Mouse (Mus musculus): ENCODE measurements at regions not wholly inside any gene's neighbourhood (a gene's known extent, or its start where the extent isn't known, plus 50 kb on each side); places are given as distances from the start of the nearest gene placed in this dataset.

DNA sequence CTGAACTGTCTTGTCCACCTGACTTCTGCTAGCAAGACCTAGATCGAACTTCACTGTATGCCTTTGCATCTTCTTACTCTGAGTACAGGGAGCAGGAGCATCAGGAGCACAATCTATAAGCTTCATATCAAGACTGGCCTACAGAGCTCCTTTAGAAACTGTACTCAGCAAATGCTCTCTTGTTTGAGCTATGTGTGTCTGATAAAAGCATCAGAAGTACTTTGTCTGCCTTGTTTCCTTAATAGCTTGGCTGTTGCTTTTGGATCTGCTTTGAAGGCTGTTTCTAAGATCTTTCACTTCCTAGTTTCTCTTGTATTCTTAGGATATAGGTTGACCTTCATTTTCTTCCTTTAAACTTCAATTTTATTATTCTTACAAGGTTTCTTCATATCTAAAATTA lies 175.3 kb upstream of the Cypt12 start:
- DNase-seq, result no peak

DNA sequence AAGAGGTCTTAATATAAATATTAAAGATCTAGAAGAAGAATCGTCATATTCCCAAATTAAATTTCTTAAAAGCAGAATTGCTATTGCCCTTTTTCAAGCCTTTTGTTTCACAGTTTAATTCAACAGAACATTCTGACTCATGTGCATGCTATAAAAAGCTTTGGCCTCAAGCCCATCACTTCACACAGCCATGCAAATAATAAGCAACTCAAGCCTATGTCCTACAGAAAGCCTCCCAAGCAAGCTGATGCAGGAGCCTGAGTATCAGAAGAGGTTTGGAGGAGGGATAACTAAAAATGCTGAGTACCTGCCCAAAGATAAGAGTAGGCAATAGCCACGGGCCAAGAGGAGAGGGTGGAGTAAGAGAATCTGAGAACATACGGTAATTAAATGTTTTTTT lies 169.1 kb upstream of the Cypt12 start:
- DNase-seq, result peak; percentile 67

DNA sequence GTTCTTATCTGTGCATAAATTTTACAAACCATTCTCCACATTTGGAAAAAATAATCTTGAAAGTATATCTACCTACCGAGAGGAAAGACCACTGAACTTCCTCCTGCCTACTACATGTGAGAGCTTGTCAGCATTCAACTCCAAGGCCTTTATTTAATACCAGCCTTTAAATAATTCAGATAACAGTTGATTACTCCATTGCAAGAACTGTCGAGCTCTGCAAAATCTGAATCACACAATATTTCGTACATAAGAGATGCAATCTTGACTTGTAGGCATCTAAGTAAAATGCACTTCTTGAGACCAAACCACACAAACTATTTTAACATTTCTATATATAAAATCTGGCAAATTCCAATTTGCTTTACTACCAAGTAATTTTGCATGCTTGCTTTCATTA lies 164.1 kb upstream of the Cypt12 start:
- DNase-seq, result no peak

DNA sequence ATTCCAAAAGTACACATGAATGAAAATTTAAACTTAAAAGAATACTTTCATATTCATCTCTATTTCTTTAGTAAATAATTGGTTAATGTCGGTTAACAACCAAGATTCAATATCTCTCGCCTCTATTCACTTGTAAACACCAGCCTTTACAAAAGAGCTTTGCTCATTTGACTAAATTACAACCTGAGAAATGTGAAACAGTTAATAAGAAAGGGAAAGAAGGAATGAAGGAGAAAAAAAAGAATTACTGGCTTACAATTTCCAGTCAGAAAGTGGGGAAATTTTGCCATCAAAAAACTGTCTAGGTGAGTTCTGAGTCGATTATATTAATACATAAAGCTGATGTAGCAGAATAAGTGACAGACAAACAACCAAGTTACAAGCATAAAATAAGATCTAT lies 163.6 kb upstream of the Cypt12 start:
- no peak for DNase-seq

DNA sequence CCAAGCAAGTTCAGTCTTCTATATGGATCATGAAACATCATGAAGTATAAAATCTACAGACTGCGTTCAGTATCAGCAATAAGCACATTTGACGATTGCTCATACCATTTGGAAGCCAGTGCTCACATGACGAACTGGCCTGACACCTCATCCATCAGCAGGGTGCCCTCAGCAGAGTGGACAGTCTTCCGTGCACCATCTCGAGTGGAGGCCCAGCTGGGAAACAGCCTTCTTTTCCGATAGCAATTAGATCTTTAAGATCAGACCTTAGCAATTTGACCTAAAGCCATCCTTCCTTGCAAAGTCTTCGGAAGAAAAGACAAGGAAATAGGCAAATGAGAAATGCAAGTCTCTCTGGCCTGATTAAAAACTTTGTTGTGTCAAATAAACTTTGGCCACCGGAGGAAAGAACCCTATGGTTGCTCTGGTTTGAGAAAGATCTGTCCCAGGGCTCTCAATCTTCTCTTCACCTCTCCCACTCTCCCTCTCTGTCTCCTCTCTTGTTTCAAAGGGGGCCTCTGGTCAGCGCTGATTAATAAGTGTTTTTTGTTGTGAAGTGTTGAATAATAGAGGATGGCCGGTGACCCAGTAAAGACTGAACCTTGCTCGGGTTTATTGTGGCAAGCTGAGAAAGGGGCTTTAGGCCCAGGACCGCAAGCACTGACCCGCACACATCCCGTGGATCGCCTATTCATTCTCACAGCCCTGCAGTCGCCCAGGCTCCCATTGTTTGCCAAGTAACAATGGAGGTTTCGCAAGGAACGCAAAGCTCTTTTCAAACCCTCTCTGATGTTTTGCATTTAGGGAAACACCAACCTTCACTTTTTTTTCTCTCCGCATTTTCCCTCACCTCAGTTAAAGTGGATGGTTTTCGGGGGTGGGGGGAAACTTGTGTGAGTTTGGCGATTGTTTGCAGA lies 162.8 kb upstream of the Cypt12 start:
- peak; percentile 27 for DNase-seq

DNA sequence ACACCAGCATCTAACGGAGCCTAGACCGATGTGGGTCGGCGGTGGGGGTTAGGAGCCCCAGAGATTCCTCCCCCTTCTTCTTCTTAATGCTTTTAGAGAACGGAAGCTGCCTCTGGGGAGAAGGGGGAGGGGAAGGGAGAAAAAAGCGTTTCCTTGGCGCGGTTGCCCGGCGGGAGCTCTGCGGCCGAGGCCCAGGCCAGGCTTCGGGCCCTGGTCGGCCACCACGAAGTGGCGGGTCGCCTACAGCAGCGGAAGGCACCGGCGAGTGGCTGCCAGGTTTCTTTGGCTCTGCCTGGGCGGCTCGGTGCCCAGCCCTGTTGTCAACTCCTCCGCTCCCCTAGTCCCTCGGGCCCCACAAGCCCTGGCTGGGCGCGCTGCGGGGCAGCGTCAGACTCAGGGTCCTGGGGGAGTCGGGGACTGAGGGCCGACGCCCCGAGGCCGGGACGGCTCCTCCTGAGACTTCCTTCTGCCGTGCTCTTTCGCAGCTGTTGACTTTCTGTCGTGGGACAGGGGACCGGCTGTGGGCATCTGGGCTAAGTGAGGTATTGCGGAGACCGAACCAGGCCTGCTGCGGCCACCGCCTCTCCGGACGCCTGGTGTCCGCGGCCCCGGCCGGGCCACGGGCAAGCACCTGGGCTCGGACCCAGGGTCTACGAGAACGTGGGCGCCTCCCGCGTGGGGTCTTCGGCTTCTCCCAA lies 162.0 kb upstream of the Cypt12 start:
- peak; percentile 69 for DNase-seq

DNA sequence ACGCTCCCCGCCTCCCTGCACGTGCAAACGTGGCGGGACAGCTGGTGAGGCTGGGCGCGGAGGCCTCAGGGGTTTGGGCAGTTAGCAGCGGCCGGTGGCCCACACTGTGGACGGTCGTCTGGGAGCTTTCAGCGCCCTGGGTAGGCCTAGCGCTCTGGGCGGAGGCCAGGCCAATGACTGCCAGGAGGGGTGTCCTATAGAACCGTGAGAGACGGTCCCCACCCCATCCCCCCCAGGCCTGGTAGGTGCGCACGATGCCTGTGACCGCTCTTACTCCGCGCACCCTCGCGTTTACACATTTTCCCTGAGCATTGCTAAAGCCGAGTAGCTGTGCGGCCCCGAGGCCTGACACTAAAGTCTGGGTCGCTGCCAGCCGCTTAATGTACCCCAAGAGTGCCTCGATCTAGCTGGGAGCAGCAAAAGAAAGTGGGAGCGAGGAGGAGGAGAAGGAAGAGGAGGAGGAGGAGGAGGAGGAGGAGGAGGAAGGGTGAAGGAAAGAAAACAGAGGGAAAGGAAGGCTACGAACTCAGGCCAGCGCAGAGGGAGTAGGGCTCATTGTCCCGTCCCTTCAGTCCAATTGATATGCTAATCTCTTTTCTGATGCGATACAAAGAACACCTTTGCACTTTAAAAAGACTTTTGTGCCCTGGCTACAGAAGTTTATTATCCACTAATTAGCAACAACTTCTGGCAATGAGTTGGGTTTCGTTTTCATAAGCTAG lies 161.3 kb upstream of the Cypt12 start:
- peak; percentile 57 for DNase-seq

DNA sequence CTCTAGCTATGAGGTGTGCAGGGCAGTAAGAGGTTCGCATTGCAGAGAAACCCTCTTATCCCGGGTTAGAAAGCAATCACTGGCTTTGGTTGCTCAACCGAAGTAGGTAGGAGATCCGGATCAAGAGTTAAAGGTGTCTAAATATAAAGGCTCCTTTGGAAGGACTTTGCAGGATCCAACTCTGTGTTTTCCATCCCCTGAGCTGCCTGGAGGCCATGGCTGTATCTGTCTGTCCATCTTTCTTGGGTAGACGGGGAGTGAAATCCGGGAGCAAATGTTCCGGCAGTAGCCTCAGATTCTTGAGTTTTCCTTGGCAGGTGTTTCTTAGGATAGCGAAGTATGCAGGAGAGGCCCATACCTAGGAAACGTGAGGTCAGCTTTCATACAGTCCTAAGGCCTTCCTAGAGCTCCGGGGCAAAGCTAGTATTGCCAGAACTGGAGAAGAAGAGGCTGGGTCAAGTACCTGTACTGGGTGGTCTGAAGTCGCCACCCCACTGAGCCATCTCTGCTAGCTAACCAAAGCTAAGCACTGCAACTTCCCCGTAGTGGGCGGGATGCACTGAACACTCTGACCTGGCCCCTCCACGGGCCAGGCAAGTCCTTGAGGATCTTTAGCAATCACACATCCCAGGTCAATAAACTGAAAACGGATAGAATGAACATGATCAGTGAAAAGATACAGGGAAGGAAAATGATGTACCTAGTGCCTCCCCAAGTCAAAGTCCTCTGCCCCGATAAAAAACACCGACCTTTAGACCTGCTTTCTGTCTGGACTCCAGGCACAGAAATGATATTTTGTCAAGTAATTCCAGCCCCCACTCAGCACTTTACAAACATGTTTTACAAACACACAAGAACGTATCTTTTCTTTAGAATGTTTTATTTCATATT lies 160.5 kb upstream of the Cypt12 start:
- DNase-seq, result peak; percentile 15

DNA sequence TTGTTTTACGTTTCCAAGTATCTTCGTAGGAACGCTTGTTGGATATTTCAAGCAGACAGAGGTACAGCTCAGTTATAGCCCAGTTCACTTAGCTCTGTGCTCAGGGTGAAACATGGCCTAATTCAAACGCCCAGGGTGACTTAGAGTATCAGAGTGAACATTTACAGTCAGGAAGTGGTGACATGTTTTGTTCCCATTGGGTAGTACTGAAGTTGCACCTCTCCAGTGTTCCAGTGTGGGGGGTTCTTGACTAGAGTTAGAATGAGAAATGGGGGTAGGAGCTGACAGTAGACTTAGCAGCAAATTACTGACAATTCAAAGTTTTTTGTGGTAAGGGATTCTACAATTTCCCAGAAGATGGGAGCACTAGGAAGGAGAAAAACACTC lies 159.9 kb upstream of the Cypt12 start:
- DNase-seq, result no peak

DNA sequence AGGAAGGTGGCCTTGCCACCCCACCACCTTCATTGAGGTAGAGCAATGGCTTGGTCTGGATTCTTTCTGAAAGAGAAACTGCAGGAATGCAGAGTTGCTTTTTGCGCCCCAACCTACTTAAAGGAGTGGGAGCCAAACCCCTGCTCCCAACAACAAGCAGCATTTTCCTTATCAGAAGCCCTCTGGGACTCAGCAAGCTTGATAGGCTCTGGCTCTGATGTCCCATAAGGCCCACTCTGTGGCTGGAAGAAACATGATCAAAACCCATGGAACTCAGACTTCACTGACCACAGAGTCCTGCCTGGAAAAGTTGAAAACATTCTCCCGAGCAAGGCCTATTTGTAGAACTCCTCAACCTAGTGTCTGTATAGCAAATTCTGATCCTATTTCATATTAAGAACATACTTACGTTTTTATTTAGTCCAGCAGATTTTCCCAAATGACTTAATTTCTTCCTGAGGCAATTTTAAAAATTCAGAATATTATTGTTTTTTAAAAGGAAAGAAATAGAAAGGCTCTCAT lies 159.4 kb upstream of the Cypt12 start:
- DNase-seq, result no peak

DNA sequence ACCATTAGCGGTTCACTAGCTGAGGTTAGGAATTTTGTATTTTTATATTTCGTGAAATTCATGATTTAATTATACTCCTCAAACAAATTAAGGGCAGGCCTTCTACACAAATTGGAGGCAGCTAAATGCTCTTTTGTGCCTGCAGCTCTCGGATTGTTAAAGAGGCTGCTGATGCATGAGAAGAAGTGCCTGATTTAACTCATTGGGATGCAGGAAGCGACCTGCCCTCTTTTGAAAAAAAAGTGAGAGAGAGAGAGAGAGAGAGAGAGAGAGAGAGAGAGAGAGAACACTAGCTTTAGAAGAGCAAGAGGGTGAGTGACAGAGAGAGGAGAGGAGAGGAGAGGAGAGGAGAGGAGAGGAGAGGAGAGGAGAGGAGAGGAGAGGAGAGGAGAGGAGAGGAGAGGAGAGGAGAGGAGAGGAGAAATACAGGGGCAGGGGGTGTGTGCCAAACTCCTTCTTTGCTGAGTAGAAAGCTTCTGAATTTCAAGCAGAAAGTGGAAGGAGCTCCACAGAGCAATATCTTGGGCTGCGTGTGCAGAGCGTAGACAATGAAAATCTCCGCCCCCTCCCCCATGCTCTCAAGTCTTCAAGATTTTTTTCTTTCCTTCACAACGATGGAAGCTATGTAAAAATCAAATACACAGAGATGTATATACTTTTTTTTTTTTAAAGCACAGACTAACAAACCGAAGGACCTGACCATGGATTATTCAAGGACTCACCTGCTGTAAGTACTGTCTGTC lies 158.6 kb upstream of the Cypt12 start:
- peak; percentile 11 for DNase-seq

DNA sequence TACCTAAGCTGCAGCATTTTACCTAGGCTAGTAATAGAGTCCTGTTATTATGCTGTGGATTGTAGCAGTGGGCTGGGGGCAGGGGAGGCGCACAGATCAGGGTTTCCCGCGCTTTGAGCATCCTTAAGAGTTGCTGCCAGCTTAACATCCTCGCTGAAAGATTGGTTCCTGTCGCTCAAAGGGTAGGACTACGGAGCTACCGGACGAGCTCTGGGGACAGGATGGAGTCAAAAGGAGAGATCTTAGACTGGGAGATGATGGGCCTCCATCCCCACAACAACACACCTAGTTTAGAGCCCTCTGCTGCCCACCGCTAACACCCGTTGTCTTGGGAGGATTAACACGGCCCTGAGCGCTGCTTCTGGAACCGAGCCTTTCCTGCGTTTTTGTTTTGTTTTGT lies 157.9 kb upstream of the Cypt12 start:
- DNase-seq, result peak; percentile 31

DNA sequence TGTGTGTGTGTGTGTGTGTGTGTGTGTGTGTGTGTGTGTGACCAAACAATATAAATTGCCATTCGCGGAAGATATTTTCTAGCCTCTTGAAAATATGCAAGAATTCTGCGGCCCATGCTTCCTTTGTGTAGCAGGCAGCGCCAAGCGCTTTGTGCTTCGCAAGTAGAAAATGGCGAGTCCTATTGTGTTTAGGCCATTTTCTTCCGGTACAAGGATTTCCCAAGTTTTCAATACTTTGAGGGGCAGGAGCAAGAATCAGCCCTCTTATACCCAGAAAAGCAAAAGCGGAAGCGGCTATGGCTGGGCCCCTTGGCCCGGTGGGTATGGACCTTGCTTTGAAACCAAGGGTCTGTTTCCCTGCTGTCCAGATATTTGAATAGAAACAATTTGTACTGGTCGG lies 157.4 kb upstream of the Cypt12 start:
- DNase-seq, result peak; percentile 11

DNA sequence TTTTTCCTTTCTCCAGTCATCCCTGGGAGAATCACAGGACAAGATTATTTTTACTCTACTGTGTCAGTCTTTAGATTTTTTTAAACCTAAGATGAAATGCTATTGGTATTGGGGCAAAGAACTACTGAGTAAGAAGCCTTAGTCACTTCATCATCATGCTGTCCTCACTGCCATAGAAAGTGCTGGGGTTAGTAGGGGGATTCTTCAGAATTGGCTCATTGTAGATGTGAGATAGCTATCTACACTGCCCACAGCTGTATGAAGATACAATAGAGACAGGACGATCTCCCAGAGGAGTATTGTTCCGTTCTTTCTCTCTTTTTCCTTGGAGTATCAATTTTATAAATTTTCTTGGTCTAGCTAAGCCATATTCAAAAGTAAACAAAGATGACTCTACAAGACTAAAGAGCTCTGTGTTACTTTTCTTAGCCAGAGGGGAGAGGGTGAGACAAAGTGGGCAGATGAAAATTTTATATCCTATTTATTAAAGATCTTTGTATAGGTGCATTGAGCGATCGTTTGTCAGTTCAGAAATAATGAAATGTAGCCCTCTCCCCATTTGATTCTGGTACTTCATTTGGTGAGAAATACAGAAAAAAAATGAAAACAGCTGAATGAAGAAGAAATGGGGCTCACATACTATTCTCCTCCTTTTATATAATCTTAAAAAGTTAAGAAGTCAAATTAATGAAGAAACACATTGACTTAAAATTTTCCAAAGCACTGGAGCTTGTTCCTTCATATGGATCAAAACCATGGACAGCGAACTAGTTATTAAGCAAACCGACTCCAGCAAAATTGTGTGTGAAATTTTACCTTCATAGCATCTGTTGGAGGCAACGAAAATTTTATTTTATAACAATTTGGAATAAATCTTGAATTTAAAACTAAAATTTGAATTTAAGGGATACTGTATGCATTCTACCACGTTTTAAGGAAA lies 156.6 kb upstream of the Cypt12 start:
- DNase-seq, result no peak

DNA sequence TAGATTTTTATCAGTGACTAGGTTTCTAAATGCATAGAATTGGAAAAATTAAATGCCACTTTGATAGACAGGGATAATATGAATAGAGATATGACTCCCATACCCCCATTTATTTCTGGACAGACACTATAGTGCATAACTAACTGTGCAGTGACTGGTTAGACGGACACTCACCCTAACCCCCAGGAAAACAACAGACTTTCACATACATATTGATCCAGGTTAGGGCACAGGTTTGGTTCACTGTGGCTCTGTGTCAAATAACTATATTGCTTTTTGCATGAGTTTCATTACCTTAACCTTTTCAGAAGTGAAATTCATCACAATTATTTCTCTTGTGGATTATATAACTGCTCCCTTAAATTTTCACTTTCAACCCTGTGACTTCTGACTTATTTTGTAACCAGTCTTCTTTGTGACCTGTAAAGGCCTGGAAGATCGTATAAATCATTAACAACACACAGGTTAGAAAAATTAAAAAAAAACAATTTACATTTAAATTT lies 155.6 kb upstream of the Cypt12 start:
- no peak for DNase-seq

DNA sequence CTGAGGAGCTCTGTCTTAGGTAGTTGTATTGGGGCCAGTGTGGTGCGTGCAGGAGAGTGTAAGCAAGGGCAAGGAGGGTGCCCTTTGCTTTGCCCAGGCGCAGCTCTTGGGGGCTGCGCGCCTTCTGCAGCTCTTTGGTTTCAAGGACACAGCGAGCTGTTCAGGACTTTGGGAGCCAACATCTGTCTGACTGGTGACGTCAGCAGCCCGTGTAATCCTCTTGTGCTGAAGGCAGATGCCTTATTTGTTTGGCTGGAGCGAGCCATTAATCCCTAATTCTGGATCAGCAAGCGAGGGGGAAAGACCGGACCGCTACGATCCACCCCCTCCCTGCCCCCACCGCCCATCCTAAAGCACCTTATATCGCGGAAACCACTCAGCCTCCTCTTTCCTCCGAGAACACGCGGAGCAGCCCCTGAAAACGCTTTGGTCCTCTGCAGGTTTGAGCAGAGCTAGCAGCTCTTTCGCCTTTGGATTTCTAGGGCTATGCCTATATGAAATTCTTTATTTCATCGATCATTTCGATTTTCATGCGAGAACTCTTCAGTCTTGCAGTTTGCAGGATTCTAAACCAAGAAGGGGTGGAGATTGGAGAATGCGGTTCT lies 154.5 kb upstream of the Cypt12 start:
- DNase-seq, result peak; percentile 68

DNA sequence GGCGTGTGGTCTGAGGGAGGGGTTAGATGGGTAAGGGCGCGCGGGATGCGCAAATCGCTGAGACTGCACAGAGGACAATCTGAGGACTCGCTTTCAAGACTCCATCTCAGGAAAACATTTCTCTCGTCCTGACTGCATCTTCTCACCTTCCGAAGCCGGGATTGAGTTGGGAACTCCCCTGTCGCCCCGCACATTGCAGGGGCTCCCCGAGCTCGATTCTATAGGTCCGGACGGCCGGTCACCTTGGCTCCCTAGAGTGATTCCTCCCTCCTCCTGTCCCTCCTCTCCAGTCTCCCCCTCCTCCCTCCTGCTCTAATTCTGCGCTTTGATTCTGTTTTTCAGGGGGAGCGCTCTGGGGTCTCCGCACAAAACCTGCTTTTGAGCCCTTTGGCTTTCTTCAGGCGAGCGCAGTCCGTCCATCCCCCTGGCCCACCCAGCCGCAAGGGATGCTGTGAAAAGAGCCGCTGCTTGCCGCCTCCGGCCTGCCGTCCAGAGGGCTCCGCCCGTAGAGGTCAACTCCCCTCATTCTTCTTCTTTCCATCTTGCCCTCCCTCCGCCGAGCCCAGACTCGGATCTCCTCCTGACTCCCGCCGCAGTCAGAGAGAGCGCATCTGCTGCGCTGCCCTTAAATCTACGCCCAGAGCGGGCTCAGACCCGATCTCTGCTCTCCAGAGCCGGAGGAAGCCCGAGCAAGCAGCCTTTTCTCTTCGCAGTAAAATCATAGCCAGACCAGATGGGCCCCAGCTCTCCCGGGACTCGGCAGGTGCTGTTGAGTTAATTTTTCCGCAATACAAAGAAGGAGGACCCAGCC lies 153.8 kb upstream of the Cypt12 start:
- peak; percentile 72 for DNase-seq

All from cerebellum, adult 11-12 months (tissue).